Mouse (Mus musculus) spleen, adult 18-20 months (tissue): Measurements from ENCODE around the gene Pitx3.
"Not testable (repeated sequence)": the region's sequence is repeated elsewhere in the genome, so short reads cannot be mapped to it uniquely, and the experiment has no call there.

Source experiments
- DNase-seq, 2 experiments: peaks; one replicate each; pipeline ENCODE4 v3.0.0; 2022; ENCODE audit warnings: mixed read lengths in 2 of 2

Gene Pitx3

GRCm38 (mm10) chr19:46147511-46148371, at the start of gene Pitx3:
Gene Pitx3 (minus strand): TSS chr19:46148326.
- peak in 1 of 2 experiments; percentile 9 for DNase-seq

GRCm38 (mm10) chr19:46187203-46187602, 39.1 kb upstream of the Pitx3 start:
- DNase-seq, result no peak

- no peak for DNase-seq
Measured at GRCm38 (mm10) chr19:46186611-46187010, 38.5 kb upstream of the Pitx3 start.

- DNase-seq, result no peak
Measured at GRCm38 (mm10) chr19:46182241-46182640, 34.1 kb upstream of the Pitx3 start.

- DNase-seq, result no peak
Measured at GRCm38 (mm10) chr19:46180274-46180673, 32.1 kb upstream of the Pitx3 start.

GRCm38 (mm10) chr19:46177046-46177445, 28.9 kb upstream of the Pitx3 start:
- no peak for DNase-seq

- DNase-seq, result no peak
Measured at GRCm38 (mm10) chr19:46175173-46175572, 27.0 kb upstream of the Pitx3 start.

- no peak for DNase-seq
Measured at GRCm38 (mm10) chr19:46172541-46172940, 24.4 kb upstream of the Pitx3 start.

GRCm38 (mm10) chr19:46169913-46170312, 21.8 kb upstream of the Pitx3 start:
- DNase-seq, result no peak

GRCm38 (mm10) chr19:46169396-46169795, 21.3 kb upstream of the Pitx3 start:
- no peak for DNase-seq

- DNase-seq, result not testable (repeated sequence)
Measured at GRCm38 (mm10) chr19:46167169-46167568, 19.0 kb upstream of the Pitx3 start.

- no peak for DNase-seq
Measured at GRCm38 (mm10) chr19:46165950-46166349, 17.8 kb upstream of the Pitx3 start.

- peak; percentile 82 to 85 for DNase-seq
Measured at GRCm38 (mm10) chr19:46152127-46152803, 4.1 kb upstream of the Pitx3 start, which contains the start of gene Gbf1. Gene Gbf1 (plus strand): TSS chr19:46152509.

- DNase-seq, result no peak
Measured at GRCm38 (mm10) chr19:46149091-46149490, 965 bp upstream of the Pitx3 start.

GRCm38 (mm10) chr19:46148372-46148760, 240 bp upstream of the Pitx3 start:
- DNase-seq, result peak; percentile 46 to 47

GRCm38 (mm10) chr19:46141091-46141490, 7.0 kb downstream of the Pitx3 start:
- DNase-seq, result no peak

GRCm38 (mm10) chr19:46140324-46140723, 7.8 kb downstream of the Pitx3 start:
- no peak for DNase-seq

- peak; percentile 60 to 81 for DNase-seq
Measured at GRCm38 (mm10) chr19:46136639-46137580, 11.2 kb downstream of the Pitx3 start.

GRCm38 (mm10) chr19:46135789-46136638, 12.1 kb downstream of the Pitx3 start:
- DNase-seq, result peak; percentile 62 to 79

GRCm38 (mm10) chr19:46135297-46135696, 12.8 kb downstream of the Pitx3 start:
- peak; percentile 70 to 91 for DNase-seq

GRCm38 (mm10) chr19:46132577-46132976, 15.5 kb downstream of the Pitx3 start:
- DNase-seq, result no peak
